20 mouse cellular contexts compared by ENCODE assay signal in the genomic region with DNA sequence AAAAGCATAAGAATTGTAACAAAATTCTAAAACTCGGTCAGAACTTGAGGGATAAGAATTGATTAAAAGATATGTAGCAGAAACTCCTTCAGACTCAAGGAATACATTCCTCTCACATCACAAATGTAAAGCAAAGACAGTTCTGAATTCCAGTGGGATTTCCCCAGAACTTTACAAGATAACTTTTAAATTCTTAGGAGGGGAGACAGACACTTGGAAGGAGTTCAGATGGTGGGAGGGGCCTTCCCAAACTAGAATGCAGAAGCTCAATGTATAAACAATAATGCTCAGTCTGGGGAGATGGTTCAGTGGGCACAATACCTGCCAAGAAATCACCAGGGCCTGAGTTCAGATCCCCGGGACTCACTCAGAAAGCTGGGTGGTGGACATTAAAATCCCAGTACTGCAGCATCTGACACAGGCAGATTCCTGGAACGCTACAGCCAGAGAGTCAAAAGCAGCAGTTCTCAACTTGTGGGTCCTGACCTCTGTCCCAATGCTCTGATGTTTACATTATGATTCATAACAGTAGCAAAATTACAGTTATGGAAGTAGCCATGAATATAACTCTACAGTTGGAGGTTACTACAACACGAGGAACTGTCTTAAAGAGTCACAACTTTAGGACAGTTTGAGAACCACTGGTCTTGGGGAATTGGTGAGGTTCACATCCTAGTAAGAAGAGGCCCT. TPM values are rescaled to one million over a fixed set of nuclear protein-coding genes. Genes with fewer than 3 reads are reported as not detected.
DNase-seq lines count a peak whose midpoint lies in the region; ATAC-seq lines count a peak whose summit lies in the region.
"Had no signal": no experiment of that assay in that cellular context is flagged by ENCODE, and none has a peak within 500 bp of the region (broad histone marks: within the 10 kb centered on the region; RNA-seq: fewer than 3 reads in every experiment).

No protein-coding gene starts in this region.

- H3K9me3 ChIP-seq in heart, embryonic 15.5 days (replicated peaks) = no peaks in the 10 kb centered on the region
- no peaks in the 10 kb centered on the region for H3K9me3 ChIP-seq in limb, embryonic 15.5 days
- no peaks in the 10 kb centered on the region for H3K9me3 ChIP-seq in limb, embryonic 10.5 days (replicated peaks)
- H3K9me3 ChIP-seq in embryonic facial prominence, embryonic 14.5 days (ENCODE audit: control insufficient read depth, low read length) = no peaks in the 10 kb centered on the region
- no peaks in the 10 kb centered on the region for H3K9me3 ChIP-seq in forebrain, embryonic 10.5 days
- H3K9me3 ChIP-seq: forebrain, embryonic 15.5 days; hindbrain, embryonic 15.5 days; midbrain, embryonic 15.5 days had no signal

- ATAC-seq in heart, embryonic 15.5 days (replicated peaks; ENCODE audit: insufficient number of reproducible peaks, insufficient read depth, low FRiP score, low read depth) = no peak
- no peak for ATAC-seq in limb, embryonic 15.5 days (ENCODE audit: insufficient number of reproducible peaks, low FRiP score, low TSS enrichment, low read depth)
- no peak for ATAC-seq in embryonic facial prominence, embryonic 14.5 days (ENCODE audit: low read depth)
- ATAC-seq: forebrain, embryonic 15.5 days; liver, postnatal 0 days; midbrain, embryonic 15.5 days had no signal

- peak overlapping the region; percentile 34; the same call in 1 of the 2 replicates for H3K27ac ChIP-seq in heart, embryonic 15.5 days
- peak overlapping the region; percentile 11; the same call in 1 of the 2 replicates for H3K27ac ChIP-seq in limb, embryonic 15.5 days
- H3K27ac ChIP-seq in limb, embryonic 10.5 days = no peak overlapping the region
- H3K27ac ChIP-seq in embryonic facial prominence, embryonic 14.5 days (replicated peaks; ENCODE audit: low read depth, low read length) = peak overlapping the region; percentile 49
- H3K27ac ChIP-seq in forebrain, embryonic 10.5 days = no peak overlapping the region
- H3K27ac ChIP-seq: forebrain, embryonic 15.5 days; hindbrain, embryonic 15.5 days; layer of hippocampus, adult 2 months; midbrain, embryonic 15.5 days had no signal

- WGBS in heart, embryonic 15.5 days = 58% methylated on average over 4 of the region's 4 CpGs
- WGBS in limb, embryonic 15.5 days = 65% methylated on average over 4 of the region's 4 CpGs
- WGBS in limb, embryonic 10.5 days = 92% methylated on average over 4 of the region's 4 CpGs
- 60% methylated on average over 4 of the region's 4 CpGs for WGBS in embryonic facial prominence, embryonic 14.5 days
- WGBS in forebrain, embryonic 10.5 days = 94% methylated on average over 4 of the region's 4 CpGs

- intact Hi-C loops in heart, postnatal 10 days (cut with DNase I) = no loop called here

- no peak overlapping the region for H3K9ac ChIP-seq in heart, embryonic 15.5 days
- no peak overlapping the region for H3K9ac ChIP-seq in limb, embryonic 15.5 days
- H3K9ac ChIP-seq in embryonic facial prominence, embryonic 14.5 days (ENCODE audit: low read depth, low read length) = no peak overlapping the region
- H3K9ac ChIP-seq: forebrain, embryonic 15.5 days; hindbrain, embryonic 15.5 days; liver, postnatal 0 days; midbrain, embryonic 15.5 days had no signal

- H3K27me3 ChIP-seq in heart, embryonic 15.5 days = no peaks in the 10 kb centered on the region
- H3K27me3 ChIP-seq in limb, embryonic 15.5 days = no peaks in the 10 kb centered on the region
- no peaks in the 10 kb centered on the region for H3K27me3 ChIP-seq in limb, embryonic 10.5 days (ENCODE audit: low read depth, poor library complexity, severe bottlenecking)
- H3K27me3 ChIP-seq in embryonic facial prominence, embryonic 14.5 days (replicated peaks; ENCODE audit: control insufficient read depth, insufficient read depth, low read length) = no peaks in the 10 kb centered on the region
- H3K27me3 ChIP-seq in forebrain, embryonic 10.5 days (ENCODE audit: poor library complexity, severe bottlenecking) = no peaks in the 10 kb centered on the region
- H3K27me3 ChIP-seq: forebrain, embryonic 15.5 days; hindbrain, embryonic 15.5 days; midbrain, embryonic 15.5 days had no signal

- peaks cover 17% of the 10 kb centered on the region for H3K4me1 ChIP-seq in heart, embryonic 15.5 days (replicated peaks)
- H3K4me1 ChIP-seq in limb, embryonic 15.5 days = peaks cover 21% of the 10 kb centered on the region
- peaks cover 20% of the 10 kb centered on the region for H3K4me1 ChIP-seq in limb, embryonic 10.5 days
- H3K4me1 ChIP-seq in embryonic facial prominence, embryonic 14.5 days (ENCODE audit: control insufficient read depth, insufficient read depth, low read length) = peaks cover 16% of the 10 kb centered on the region
- peaks cover 21% of the 10 kb centered on the region for H3K4me1 ChIP-seq in forebrain, embryonic 10.5 days

- no peak for DNase-seq in heart, postnatal 10 days
- DNase-seq in limb, embryonic 10.5 days (ENCODE audit: low spot score) = no peak
- DNase-seq in 3T3-L1 (ENCODE audit: low read depth, low spot score) = peak; percentile 70
- peak; percentile 66 for DNase-seq in embryonic facial prominence, embryonic 14.5 days (ENCODE audit: low spot score)
- no peak for DNase-seq in forebrain, embryonic 10.5 days (ENCODE audit: extremely low spot score, low spot score)
- DNase-seq: adrenal gland, adult 8-10 months; cerebellum, adult 8-10 months; gastrocnemius, postnatal 14 days; kidney, adult 18-20 months; kidney, postnatal 10 days; liver, postnatal 0 days; right cerebral cortex, postnatal 25 days had no signal

- no peak overlapping the region for H3K4me3 ChIP-seq in heart, embryonic 15.5 days
- no peak overlapping the region for H3K4me3 ChIP-seq in limb, embryonic 15.5 days
- H3K4me3 ChIP-seq in limb, embryonic 10.5 days = no peak overlapping the region
- H3K4me3 ChIP-seq in embryonic facial prominence, embryonic 14.5 days (ENCODE audit: low read depth, low read length) = no peak overlapping the region
- H3K4me3 ChIP-seq in forebrain, embryonic 10.5 days = no peak overlapping the region
- H3K4me3 ChIP-seq: forebrain, embryonic 15.5 days; hindbrain, embryonic 15.5 days; layer of hippocampus, adult 2 months; midbrain, embryonic 15.5 days had no signal

- no peak overlapping the region for H3K4me2 ChIP-seq in heart, embryonic 15.5 days
- no peak overlapping the region for H3K4me2 ChIP-seq in limb, embryonic 15.5 days
- no peak overlapping the region for H3K4me2 ChIP-seq in embryonic facial prominence, embryonic 14.5 days (ENCODE audit: low read depth, low read length)
- H3K4me2 ChIP-seq: forebrain, embryonic 15.5 days; hindbrain, embryonic 15.5 days; midbrain, embryonic 15.5 days had no signal

- no peaks in the 10 kb centered on the region for H3K36me3 ChIP-seq in heart, embryonic 15.5 days
- H3K36me3 ChIP-seq in limb, embryonic 15.5 days = no peaks in the 10 kb centered on the region
- H3K36me3 ChIP-seq in limb, embryonic 10.5 days = no peaks in the 10 kb centered on the region
- H3K36me3 ChIP-seq in embryonic facial prominence, embryonic 14.5 days (ENCODE audit: control insufficient read depth, insufficient read depth, low read length) = no peaks in the 10 kb centered on the region
- no peaks in the 10 kb centered on the region for H3K36me3 ChIP-seq in forebrain, embryonic 10.5 days (replicated peaks)
- H3K36me3 ChIP-seq: forebrain, embryonic 15.5 days; hindbrain, embryonic 15.5 days; midbrain, embryonic 15.5 days had no signal

RNA-seq across cellular contexts. Expression of a gene that starts 4.3 kb away (rescaled TPM):
- 35.0 and 40.6 TPM in 2 replicates for polyA plus RNA-seq in heart, embryonic 15.5 days (2015; fragmentation: Nextera tagmentation; extraction: Ambion mirVana)
- 10 to 100 TPM; 27.9 to 29.1 TPM for total RNA-seq in heart, postnatal 10 days (2021)
- polyA plus RNA-seq in limb, embryonic 15.5 days (2015; fragmentation: Nextera tagmentation; extraction: Ambion mirVana) = 1.5 TPM in 2 replicates
- 0.25 and 0.43 TPM in 2 replicates for polyA plus RNA-seq in limb, embryonic 10.5 days (2016; fragmentation: Nextera tagmentation; extraction: Ambion mirVana)
- polyA plus RNA-seq in embryonic facial prominence, embryonic 14.5 days (2014; fragmentation: Nextera tagmentation; extraction: Ambion mirVana) = 3.5 and 4.4 TPM in 2 replicates
- polyA plus RNA-seq in forebrain, embryonic 10.5 days (2016; fragmentation: Nextera tagmentation; extraction: Ambion mirVana) = not detected in 2 replicates
- total RNA-seq: megakaryocyte, adult 5-6 weeks had no signal
- polyA plus RNA-seq: C2C12 had no signal

Comparison
In these comparisons a context has a peak if more than half of its experiments do, and no peak if none do; other contexts are left out.
1. H3K27ac ChIP-seq: peak in heart, embryonic 15.5 days (single experiment), limb, embryonic 15.5 days (single experiment) and embryonic facial prominence, embryonic 14.5 days (single experiment); none in limb, embryonic 10.5 days (single experiment) and forebrain, embryonic 10.5 days (single experiment).
2. DNase-seq: peak in 3T3-L1 (single experiment) and embryonic facial prominence, embryonic 14.5 days (single experiment); none in heart, postnatal 10 days (0 of 2), limb, embryonic 10.5 days (single experiment) and forebrain, embryonic 10.5 days (single experiment).